Mouse (Mus musculus) embryo, embryonic 9.5 days (tissue): Measurements from ENCODE around the gene Wdr59.

ENCODE experiments used
- DNase-seq: peaks from one replicate; pipeline ENCODE4 v3.0.0-alpha.2; 2017; ENCODE audit errors: extremely low spot score

Wdr59 gene

DNA sequence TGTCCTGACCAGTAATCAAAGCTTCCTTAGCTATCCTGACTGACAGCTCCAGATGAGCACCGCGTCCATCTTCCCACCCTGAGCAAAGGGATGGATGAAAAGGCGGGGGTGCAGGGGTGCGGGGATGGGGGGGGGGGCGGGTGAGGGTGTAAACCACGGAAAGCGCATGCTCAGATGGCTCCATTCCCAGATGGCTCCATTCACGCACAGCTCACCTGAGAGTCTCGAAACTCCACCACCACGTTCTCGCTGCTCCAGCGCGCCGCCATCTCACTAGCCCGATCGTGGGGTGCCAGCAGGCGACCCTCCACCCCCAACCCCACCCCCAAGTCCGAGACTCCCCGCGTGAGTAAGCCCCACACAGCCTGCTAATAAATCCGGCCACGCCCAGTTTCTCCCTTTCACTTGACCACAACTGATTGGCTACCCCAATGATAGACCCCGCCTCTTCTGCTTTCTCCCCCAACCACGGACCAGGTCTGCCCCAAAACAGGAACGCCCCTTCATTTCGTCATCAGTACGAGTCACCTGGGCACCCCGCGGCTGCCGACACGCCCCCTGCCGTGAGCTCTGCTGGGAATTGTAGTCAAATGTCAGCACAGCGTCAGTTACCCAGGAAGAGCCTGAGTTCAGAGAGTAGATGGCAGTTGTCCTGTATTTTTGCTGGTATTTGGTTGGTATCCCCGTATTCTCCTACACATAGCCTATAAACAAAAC lies at the start of gene Wdr59:
Gene Wdr59 (minus strand): TSS at position 380 of the 717 bp plus-strand sequence.
- peak; percentile 99 for DNase-seq

DNA sequence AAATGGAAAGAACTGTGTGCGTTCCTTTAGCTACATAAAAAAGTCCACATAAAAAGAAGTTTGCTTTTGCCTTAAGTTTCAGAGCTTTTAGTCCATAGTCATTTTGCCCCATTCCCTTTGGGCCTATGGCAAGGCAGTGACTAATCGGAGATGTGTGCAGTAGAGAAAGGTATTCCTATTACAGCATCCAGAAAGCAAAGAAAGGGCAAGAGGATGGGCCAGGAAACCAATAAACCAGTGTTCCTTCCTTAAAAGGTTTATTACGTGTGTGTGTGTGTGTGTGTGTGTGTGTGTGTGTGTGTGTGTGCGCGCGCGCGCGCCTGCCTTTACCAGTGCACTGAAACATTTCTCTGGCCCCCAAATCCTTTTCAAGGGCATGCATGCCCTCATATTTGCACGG lies 49.8 kb upstream of the Wdr59 start:
- DNase-seq, result no peak

DNA sequence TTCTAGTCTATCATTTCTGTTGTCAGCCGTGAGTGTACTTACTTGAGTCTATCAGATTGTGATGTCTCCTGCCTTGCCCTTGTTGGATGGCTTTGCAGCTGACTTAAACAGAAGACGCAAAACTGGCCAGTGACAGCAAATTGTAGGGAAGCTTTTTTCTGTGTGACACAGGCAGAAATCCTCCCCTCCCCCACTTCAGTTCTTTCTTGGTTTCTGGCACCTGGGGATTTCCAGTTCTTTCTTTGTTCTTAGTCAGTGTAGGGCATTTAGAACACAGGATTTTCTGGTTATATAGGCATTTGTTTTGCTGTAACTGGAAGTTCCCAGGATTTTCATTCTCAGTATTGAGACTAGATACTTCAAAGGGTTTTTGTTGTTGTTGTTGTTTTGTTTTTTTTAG lies 48.5 kb upstream of the Wdr59 start:
- DNase-seq, result no peak

DNA sequence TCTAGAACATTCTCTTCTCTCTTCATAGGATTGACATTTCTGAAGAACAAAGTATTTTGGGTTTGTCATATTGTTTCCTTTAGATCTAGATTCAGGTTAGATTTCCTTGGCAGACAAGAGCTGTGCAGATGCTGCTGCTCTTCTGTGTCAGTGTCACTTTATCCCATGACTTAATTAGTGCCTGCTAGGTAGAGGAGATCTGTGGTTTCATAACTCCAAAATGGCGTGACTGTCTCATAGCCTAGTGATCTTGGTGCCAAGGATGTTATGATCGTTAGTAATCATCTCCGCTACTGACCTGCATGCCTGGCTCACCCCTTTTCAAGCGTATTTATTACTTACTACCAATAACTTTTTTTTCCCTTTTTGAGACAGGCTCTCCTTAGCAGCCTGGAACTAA lies 48.0 kb upstream of the Wdr59 start:
- DNase-seq, result no peak

DNA sequence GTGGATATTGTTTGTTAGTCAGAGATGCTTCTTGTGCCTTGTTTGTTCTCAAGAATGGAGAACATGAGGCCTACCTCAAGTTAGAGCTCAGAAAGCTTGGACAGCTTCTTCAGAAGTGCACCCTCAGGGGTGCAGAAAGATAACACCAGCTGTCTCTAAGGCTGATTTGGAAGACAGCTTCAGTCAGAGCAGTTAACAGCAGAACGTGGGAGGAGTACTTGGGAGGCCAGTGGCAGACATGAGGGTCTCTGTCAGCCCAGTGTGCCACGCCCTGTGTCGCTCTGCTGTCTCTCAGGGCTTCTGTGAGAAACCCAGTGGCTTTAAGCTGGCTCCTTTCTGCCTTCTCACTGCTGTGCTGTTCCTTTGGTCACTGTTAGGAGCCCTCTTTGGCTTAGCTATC lies 46.1 kb upstream of the Wdr59 start:
- no peak for DNase-seq

DNA sequence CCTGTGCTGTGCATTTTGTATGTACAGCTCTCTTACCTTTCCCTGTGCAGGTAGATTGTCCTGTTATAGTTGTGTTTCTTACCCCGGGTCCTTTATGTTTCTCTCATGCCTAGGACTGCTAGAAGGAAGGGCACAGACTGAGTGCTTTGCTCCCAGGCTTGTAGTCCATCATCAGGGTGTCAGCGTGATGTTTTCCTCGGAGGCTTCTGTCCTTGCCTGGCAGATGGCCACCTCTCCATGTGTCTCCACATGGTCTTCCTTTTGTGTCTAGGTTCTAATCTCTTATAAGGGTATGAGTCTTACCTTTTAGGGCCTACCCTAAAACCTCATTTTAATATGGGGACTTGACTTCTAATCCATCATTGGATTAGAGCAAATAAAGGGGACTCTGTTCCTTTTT lies 45.7 kb upstream of the Wdr59 start:
- DNase-seq, result no peak

DNA sequence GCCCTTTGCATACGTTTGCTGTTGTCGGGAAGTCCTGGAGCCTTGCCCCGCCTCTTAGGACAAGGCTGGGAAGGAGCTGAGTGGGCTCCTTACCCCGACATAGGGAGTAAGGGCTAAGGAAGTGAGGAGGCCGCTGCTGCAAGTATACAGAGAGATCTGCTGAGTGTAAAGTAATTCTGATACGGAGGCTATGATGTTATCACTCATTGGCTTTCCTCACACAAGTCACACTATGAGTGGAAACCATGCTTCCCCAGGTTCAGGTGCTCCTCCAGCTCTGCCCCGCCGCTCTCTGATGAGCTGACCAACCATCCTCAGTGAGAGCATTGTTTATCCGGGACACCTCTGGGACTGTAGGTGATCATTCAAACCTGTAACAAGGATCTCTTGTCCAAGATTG lies 44.4 kb upstream of the Wdr59 start:
- DNase-seq, result no peak

DNA sequence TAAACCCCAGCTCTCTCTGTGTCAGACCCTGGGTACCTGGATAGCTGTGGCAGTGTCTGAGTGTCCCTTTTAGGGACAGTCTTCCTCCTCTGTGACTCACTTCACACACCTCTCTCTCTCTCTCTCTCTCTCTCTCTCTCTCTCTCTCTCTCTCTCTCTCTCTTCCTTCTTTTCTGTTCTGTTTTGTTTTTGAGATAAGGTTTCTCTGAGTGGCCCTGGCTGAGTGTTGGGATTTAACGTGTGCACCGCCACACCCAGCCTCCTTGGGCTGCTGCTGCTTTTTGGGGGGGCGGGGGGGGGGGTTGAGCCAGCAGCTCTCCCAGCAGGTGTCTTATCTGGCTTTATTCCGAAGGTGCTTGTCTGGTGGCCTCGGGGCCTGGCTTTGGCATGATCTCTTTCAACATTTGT lies 43.9 kb upstream of the Wdr59 start:
- DNase-seq, result no peak

DNA sequence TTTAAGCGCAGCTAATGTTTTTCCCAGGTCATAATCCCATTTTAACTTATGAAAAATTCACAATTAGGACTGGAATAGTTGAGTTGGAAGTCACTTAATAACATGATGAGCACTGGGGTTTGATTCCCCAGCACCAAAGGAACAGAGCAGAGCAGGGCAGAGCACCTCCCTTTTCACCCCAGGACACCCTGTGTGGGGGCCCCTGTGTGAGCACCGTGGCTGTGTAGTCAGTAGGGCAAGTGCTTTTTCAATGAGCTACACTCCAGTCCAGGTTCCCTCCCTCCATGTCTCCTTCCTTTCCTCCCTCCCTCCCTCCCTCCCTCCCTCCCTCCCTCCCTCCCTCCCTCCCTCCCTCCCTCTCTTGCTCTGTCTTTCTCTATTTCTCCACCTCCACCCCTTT lies 42.2 kb upstream of the Wdr59 start:
- no peak for DNase-seq

DNA sequence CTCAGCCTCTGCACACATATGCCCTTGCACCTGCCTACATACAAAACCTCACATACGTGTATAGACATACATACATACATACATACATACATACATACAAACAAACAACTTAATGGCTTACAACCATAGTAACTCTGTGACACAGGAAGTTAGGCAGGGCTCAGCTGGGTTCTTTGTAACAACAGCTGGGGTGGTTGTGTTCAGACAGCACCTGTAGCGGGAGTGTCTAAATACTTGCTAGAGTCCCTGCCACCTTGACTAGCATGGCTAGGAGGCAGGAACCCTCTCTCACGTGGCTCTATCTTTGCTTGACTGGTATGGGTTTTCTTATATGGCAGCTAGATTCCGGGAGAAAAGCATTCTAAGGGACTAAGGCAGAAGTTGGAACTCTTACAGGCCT lies 41.8 kb upstream of the Wdr59 start:
- DNase-seq, result no peak

DNA sequence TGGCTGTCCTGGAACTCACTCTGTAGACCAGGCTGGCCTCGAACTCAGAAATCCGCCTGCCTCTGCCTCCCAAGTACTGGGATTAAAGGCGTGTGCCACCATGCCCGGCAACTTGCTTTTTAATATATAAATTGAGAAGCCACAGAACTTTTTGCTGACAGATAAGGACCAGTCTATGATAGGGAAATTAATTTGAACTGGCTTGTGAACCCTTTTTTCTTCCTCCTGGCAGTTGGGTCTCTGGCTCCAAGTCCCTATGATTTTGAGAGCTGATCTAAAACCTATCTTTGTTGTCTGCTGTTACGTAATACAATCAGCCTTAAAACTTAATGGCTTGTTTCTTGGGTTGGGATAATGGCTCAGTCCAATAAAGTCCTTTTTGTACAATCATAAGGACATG lies 41.2 kb upstream of the Wdr59 start:
- DNase-seq, result no peak

DNA sequence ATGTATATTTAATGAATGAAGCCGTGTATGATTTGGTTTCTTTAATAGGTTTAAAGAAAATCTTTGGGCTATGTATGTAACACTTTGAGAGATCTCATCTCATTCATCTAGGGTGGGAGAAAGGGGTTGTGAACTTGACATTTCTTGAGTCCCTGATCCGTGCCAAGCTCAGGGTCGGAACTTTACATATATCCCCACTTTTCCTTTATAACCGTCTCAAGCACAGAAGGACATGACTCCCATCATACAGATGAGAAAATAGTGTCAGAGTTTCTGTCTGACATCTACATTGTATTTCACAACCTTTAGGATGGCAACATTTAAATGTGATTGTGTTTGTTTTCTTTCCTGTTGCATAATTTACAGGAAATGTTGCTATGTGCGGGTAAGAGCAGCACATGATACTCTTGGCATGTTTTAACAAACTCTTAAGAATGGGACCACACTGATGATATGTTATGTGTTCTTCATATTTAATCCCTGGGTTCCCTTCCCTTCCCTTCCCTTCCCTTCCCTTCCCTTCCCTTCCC lies 40.4 kb upstream of the Wdr59 start:
- DNase-seq, result no peak

DNA sequence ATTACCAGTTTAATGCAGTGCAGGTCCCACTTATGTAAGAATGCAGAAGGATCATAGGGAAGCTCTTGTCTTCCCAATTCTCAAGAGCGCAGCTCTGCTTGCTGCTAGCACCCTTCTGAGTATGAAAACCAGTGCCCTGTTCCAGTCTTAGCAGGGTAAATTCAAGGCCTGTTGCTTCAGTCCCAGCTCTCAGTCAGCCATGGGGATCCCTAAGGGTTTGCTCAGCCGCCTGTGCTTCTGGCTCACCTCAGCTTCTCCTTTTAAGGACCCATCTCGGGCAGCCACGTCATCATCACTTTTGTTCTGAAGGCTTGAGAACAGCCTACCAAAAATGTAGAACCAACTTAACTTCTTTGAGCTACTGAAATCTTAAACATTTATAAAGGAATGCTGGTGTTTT lies 39.9 kb upstream of the Wdr59 start:
- no peak for DNase-seq

DNA sequence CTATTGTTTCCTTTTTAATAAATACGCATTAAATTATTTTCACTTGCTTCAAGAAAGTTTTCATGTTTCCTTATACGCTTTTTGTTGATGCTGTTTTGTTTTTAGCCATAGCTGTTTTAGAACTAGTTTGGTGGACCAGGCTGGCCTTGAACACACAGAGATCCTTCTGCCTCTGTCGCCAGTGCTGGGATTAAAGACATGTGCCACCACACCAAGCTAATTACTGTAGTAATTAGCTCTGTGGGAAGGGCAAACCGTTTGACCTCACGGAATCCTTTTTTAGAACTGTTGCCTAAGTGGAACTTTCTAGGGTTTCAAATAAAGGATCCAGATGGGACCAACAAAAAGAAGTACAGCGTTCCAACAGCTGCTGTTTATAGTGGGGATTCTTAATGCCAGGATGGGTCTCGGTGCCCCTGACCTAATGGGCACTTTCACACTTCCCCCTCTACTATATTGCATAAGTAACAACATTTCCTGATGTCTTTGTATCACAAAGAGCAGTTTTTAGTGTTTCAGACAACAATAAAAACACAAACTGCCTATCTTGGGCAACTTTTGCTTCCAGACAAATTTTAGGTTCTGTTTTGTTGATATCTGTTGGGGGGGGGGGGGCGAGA lies 29.7 kb upstream of the Wdr59 start:
- DNase-seq, result no peak

DNA sequence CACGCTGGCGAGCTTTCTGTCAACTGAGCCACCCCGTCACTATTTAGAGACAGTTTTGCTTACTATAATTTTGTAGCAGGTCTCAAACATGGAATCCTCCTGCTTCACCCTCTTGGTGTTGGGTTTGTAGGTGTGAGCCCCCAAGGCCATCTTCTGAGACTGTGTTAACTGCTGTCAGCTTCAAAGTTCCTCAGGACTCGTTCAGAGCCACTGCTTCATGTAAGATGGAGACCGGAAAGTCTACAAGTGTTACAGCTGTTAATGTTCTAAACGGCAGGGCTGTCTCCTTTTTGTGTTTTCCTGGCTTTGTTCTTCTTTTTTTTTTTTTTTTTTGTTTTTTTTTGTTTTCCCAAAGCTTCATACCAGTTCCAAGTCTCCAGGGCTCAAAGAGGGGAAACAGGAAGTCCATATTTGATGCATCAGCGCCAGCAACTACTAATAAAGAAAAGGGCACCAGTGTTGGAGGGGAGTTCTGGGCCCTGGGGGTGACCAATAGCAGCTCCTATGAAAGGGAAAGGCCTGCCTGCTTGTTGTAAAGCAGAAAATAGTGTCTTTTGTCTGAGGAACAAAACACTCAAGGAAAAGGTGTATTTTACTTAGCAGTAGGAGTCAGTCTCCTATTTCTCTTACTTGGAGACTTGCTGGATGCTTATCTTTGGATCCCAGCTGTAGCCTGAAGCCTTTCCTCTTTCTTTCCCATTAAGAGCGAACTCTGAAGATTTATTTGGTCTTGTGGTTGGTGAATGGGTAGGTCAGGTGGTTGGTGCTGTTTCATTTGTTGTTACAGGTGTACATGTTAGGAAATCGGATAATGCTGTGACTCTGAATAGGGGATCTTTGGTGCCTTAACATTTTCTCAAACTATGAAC lies 28.3 kb upstream of the Wdr59 start:
- DNase-seq, result no peak

DNA sequence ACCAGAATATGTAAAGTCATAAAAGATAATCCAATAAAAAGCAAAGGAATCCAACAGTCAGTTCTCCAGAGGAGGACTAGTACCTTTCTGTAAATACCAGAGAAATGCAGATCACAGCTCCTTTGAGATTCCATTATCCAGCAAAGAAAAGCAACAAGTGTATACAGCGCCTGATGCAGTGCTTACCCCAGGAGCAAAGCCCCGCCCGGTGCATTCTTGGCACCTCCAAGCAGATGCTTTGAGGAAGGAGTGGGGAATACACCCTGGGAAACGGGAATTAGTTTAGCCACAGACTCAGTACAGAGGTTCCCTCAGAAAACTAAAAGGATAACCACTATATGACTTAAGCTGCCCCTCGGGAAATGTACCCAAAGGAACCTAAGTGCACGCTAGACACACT lies 26.3 kb upstream of the Wdr59 start:
- DNase-seq, result no peak

DNA sequence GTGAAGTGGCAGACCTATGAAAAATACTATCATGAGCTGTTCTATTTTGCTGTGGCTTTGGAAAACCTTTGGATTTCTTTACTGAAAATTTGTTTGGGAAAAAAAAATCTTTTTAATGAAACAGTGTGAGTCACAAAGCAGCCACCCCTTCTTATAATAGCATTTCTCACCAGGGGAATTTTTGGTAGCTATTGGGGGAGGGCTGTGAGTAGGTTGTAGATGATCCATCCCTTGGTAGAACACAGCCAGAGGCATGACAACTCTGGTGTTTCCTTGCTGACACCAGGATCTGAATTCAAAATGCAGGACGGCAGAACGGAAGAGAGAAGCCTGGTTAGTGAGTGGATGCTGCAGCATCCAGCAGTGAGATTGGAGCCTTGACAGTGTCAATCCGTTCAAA lies 25.3 kb upstream of the Wdr59 start:
- DNase-seq, result no peak

DNA sequence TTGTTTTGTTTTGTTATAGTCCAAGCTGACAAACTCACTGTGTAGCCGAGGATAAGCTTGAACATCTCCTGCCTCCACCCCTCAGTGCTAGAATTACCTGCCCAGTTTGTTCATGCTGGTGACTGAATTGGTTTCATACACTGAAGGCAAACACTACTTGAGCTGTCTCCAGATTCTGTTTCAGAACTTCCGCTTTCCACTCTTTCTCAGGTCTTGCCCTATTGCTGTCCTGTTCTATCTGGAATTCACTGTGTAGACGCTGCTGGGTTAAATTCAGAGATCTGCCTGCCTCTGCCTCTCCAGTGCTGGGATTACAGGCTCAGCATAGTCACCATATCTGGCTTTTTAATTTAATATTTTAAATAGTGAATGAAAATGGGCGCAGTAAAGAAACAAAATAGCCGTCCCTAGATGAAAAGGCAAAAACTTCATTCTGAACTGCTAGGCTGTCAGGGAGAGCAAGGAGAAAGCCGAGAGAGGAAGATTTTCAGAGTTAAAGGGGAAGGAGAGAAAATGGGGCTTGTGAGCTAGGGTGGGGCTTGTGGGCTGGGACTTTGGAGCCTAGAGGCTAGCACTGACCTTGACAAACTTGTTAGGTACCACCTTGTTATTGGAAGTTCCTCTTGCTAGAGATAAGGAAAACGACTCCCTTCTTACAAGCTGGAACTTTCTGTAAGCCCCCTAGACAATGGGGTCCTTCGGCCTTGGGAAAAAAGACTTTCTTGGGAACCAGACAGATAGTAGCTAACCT lies 23.7 kb upstream of the Wdr59 start:
- DNase-seq, result no peak

DNA sequence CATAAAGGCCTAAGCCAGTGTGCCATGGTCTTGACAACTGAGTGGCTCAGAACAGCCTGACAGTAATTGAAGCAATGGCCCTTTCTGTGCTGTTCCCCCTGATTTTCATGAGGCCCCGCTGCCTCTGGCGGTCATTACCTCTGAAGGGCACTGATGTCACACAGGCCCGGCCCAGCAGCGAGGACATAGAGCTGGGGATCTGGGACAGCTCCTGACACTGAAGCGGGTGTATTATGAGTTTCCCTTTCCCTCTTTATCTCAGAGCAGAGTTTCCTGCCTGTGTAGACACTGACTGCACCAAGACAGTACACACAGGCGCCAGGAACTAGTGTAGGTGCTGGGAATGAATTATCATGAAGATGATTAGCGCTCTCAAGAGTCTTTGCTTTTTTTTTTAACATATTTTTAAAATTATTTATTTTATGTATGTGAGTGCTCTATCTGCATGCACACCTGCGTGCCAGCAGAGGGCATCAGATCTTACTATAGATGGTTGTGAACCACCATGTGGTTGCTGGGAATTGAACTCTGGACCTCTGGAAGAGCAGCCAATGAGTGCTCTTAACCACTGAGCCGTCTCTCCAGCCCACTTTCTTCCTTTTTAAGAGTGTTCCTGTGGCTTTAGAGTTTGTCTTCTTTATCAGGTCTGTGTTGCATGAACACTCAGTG lies 22.0 kb upstream of the Wdr59 start:
- DNase-seq, result no peak

DNA sequence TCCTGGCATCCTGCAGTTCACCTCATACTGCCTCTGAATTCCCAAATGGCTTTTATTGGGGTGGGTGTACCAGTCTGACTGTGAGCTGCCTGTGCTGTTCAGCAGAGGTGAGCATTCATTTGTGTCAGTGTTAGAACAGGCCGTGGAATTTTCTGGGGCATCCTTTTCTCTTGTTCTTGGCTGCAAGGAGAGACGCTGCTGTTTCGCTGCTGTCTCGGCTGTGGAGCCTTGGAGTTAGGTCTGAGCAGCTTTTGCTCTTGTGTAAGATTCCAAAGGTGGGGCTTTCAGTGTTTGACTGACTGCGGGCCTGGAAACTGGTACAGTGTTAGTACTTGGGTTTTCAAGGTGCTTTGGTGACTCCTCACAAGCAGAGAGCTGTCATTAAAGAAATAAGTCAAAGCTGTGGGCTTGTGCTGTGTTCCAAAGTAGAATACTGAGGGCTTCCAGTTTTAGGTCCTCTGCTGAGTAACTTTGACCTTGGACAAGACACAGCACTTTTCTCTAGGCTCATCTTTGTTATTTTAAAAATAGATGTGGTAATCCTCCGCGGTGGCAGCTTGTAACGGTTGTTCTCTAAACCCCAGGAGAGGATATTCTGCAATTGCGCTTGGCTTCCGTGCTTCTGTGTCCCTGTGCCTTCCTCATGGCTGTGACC lies 17.7 kb upstream of the Wdr59 start:
- DNase-seq, result no peak

DNA sequence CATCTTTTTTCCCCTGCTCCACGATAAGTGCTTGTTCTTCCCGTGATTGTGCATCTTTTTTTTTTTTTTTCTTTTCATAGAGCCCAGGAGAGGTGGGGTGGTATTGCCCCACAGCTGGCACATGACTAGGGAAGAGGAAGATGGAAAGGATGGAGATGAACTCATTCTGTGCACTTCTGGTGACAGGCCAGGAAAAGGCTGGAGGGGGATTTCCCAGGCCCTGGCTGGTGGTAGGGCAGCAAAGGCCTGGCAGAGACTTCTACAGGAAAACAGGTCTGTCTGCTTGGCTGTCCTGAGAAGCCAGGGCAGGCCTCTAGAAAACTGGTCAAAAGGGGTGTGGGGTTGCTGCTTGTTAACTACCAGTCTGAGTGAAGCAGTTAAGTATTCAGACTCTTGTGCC lies 16.3 kb upstream of the Wdr59 start:
- DNase-seq, result no peak
